Mouse (Mus musculus): ENCODE data around the gene 1110008P14Rik. TPM values are rescaled to one million over a fixed set of nuclear protein-coding genes. Genes with fewer than 3 reads are reported as not detected.
A peak's percentile ranks its signal among the peaks of the same experiment; 100 is the strongest.

The 1110008P14Rik gene
- 39.4 and 44.3 TPM in 2 replicates for polyA plus RNA-seq (2016; fragmentation: Nextera tagmentation; extraction: Ambion mirVana)

DNA sequence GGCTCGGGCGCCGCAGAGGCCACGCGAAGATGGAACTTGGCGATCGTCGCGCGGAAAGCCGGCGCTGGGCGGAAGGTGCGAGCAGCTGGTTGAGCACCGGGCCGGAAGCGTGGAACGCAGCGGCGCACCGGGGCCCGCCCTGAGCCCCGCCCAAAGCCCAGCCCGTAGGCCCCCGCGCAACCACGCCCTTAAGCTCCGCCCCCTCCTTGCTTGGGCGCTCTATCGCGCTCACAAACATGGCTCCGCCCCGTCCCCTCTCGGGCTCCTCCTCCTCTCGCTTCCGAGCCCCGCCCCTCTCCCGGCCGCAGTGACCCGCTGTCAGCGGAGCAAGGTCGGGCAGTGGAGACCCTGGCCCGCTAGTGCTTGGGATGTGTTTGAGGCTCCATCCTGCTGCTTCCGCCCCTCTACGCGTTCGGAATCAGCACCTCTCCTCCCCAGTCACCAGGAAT is at the start of gene 1110008P14Rik:
TSS of gene 1110008P14Rik (minus strand) at position 164 of the 449 bp plus-strand sequence.
- DNase-seq (ENCODE audit: low spot score), result peak; percentile 93

GRCm38 (mm10) chr2:32430701-32431676 is 49.3 kb upstream of the 1110008P14Rik start:
- 9% methylated on average over 18 of the region's 18 CpGs for WGBS
- Histone ChIP-seq H3K27ac (replicated peaks) (peak overlapping the region; percentile 87), H3K4me1 (peaks cover 43% of the 10 kb centered on the region), H3K4me3 (peak overlapping the region; percentile 58), H3K9me3 (replicated peaks) (no peaks in the 10 kb centered on the region), H3K27me3 (ENCODE audit: low read depth, poor library complexity, severe bottlenecking) (no peaks in the 10 kb centered on the region), H3K36me3 (no peaks in the 10 kb centered on the region)
- peak; percentile 91 for DNase-seq (ENCODE audit: low spot score)

More for the DNA sequence above, at the start of gene 1110008P14Rik:
- Histone ChIP-seq H3K36me3 (peaks cover 34% of the 10 kb centered on the region), H3K27me3 (ENCODE audit: low read depth, poor library complexity, severe bottlenecking) (peaks cover 56% of the 10 kb centered on the region), H3K9me3 (replicated peaks) (no peaks in the 10 kb centered on the region), H3K4me3 (peak within 1 kb of the TSS; percentile 71), H3K27ac (replicated peaks) (peak within 1 kb of the TSS; percentile 61), H3K4me1 (peaks cover 14% of the 10 kb centered on the region)
- WGBS, result under 1% methylated on average over 46 of the region's 47 CpGs

GRCm38 (mm10) chr2:32429215-32429891 is 47.6 kb upstream of the 1110008P14Rik start:
- H3K27me3 ChIP-seq (ENCODE audit: low read depth, poor library complexity, severe bottlenecking), result no peaks in the 10 kb centered on the region
- H3K4me3 ChIP-seq, result peak overlapping the region; percentile 58; the same call in 1 of the 2 replicates
- 82% methylated on average over 4 of the region's 4 CpGs for WGBS
- H3K4me1 ChIP-seq, result peaks cover 55% of the 10 kb centered on the region
- no peaks in the 10 kb centered on the region for H3K9me3 ChIP-seq (replicated peaks)
- H3K27ac ChIP-seq (replicated peaks), result peak overlapping the region; percentile 59; the same call in 1 of the 2 replicates
- no peak for DNase-seq (ENCODE audit: low spot score)
- H3K36me3 ChIP-seq, result no peaks in the 10 kb centered on the region

DNA sequence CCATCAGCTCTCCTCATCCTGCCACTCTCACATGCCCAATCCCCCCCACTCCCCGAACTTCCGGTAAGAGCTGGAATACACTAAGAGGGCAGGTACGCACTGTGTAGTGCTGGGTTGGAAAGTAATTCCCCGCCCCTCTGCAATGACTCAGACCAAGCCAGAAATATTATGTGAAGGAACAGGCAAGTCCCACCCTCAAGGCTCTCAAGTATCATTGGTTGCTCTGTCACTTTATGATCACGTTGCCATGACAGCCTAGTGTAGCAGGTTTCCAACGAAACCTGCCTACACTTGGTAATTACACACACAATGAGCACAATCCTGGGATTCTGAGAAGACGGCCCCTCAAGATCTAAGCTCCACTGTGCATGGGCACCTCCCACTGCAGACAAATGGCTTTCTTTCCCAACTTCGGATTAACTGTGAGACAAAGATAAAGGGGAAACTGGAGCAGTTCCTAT is 46.6 kb upstream of the 1110008P14Rik start:
- Histone ChIP-seq H3K4me1 (peaks cover 65% of the 10 kb centered on the region), H3K27me3 (ENCODE audit: low read depth, poor library complexity, severe bottlenecking) (no peaks in the 10 kb centered on the region), H3K36me3 (no peaks in the 10 kb centered on the region), H3K27ac (replicated peaks) (peak overlapping the region; percentile 59), H3K9me3 (replicated peaks) (no peaks in the 10 kb centered on the region), H3K4me3 (peak overlapping the region; percentile 58)
- 61% methylated on average over 8 of the region's 8 CpGs for WGBS
- DNase-seq (ENCODE audit: low spot score), result no peak

- no peak for DNase-seq (ENCODE audit: low spot score)
- Histone ChIP-seq H3K27ac (replicated peaks) (no peak overlapping the region), H3K4me1 (peaks cover 71% of the 10 kb centered on the region), H3K36me3 (no peaks in the 10 kb centered on the region), H3K27me3 (ENCODE audit: low read depth, poor library complexity, severe bottlenecking) (no peaks in the 10 kb centered on the region), H3K9me3 (replicated peaks) (no peaks in the 10 kb centered on the region), H3K4me3 (no peak overlapping the region)
- whole genome bisulfite sequencing, result 80% methylated on average over 5 of the region's 5 CpGs
These were observed 46.0 kb upstream of the 1110008P14Rik start for GRCm38 (mm10) chr2:32427720-32428119.

- no peaks in the 10 kb centered on the region for H3K9me3 ChIP-seq (replicated peaks)
- peaks cover 6% of the 10 kb centered on the region for H3K36me3 ChIP-seq
- H3K27ac ChIP-seq (replicated peaks), result no peak overlapping the region
- 93% methylated on average over 1 of the region's 1 CpGs for WGBS
- no peak for DNase-seq (ENCODE audit: low spot score)
- peaks cover 64% of the 10 kb centered on the region for H3K4me1 ChIP-seq
- H3K27me3 ChIP-seq (ENCODE audit: low read depth, poor library complexity, severe bottlenecking), result no peaks in the 10 kb centered on the region
- H3K4me3 ChIP-seq, result no peak overlapping the region
These were observed 44.4 kb upstream of the 1110008P14Rik start for GRCm38 (mm10) chr2:32426141-32426540.

DNA sequence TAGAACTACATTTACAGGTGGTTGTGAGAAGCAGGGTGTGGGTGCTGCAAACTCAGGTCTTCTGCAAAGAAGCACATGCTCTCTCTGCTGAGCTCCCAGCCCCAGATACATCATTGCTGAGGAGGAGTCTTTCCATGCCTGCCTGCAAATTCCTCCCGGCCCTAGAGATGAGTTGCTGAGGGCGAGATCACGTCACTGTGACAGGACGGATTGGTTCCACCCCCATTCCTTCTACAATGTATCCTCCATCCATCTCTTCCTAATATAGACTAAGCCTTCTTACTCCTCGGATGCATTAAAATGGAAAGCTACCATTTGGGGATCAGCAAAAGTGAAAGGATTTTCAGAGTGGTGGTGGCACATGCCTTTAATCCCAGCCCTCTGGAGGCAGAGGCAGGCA is 43.8 kb upstream of the 1110008P14Rik start:
- no peak overlapping the region for H3K4me3 ChIP-seq
- no peak overlapping the region for H3K27ac ChIP-seq (replicated peaks)
- 89% methylated on average over 5 of the region's 5 CpGs for WGBS
- no peak for DNase-seq (ENCODE audit: low spot score)
- H3K36me3 ChIP-seq, result peaks cover 12% of the 10 kb centered on the region
- H3K4me1 ChIP-seq, result peaks cover 60% of the 10 kb centered on the region
- H3K27me3 ChIP-seq (ENCODE audit: low read depth, poor library complexity, severe bottlenecking), result no peaks in the 10 kb centered on the region
- H3K9me3 ChIP-seq (replicated peaks), result no peaks in the 10 kb centered on the region

DNA sequence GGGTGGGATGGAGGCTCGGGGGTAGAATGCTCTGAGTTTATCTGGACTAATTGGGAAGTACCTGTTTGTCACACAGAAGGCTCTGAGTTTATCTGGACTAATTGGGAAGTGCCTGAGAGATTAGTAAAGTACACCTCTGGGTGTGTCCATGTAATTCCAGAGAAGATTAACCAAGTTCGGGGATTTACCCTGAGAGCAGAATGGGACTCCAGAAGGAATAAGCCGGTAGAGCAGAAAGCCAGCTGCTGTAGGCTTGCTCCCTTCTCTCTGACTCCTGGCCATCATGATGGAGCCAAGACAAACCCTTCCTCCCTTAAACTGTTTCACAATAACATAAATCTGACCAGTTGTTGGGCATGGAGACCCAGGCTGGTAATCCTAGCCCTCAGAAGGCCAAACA is 43.1 kb upstream of the 1110008P14Rik start:
- Histone ChIP-seq H3K4me1 (peaks cover 52% of the 10 kb centered on the region), H3K27me3 (ENCODE audit: low read depth, poor library complexity, severe bottlenecking) (no peaks in the 10 kb centered on the region), H3K4me3 (no peak overlapping the region), H3K36me3 (peaks cover 19% of the 10 kb centered on the region), H3K9me3 (replicated peaks) (no peaks in the 10 kb centered on the region), H3K27ac (replicated peaks) (peak overlapping the region; percentile 77)
- WGBS, result 41% methylated on average over 3 of the region's 3 CpGs
- no peak for DNase-seq (ENCODE audit: low spot score)

DNA sequence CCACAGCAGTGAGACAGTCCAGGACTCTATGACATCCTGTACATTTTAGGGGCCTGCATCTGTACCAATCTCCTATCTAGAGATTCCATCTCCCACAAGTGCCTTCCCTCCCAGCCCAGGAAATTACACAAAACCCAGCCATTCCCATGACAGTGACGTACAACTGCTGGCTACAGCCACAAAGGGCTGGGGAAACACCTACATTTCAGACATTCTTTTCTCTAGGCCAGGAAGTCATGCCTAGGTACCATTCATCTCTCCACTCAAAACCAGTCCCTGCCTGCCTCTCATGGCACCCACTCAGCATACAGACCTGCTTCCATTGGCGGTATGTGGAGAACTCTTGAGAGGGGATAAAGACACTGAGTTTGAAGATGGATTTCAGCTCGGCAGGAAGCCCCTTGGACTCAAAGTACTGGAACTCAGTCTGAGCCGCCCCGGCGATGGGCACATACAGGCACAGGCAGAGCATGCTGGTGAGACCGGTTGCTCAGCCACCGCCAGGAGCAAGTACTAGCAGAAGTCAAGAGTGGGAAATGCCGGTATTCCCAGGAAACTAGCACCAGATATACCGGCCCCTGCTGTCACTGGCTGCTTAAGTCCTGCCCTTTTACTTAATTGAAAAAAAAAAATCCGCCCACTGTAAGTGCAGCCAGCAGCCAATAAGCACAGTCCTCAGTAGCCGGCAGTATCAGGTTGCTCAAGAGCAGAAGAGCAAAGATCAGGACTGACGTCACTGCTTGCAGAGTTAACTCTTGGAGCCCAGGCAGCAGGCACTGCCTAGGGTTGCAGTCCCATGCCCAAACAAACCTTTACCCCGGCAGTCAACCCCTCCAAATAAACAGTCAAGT is 42.0 kb upstream of the 1110008P14Rik start:
- 1% methylated on average over 14 of the region's 14 CpGs for WGBS
- H3K27ac ChIP-seq (replicated peaks), result peak overlapping the region; percentile 77

GRCm38 (mm10) chr2:32421851-32422251 is 40.1 kb upstream of the 1110008P14Rik start:
- 97% methylated on average over 6 of the region's 6 CpGs for WGBS
- H3K4me3 ChIP-seq, result no peak overlapping the region

More for the DNA sequence above, 42.0 kb upstream of the 1110008P14Rik start:
- DNase-seq (ENCODE audit: low spot score), result peak; percentile 63
- H3K4me1 ChIP-seq, result peaks cover 41% of the 10 kb centered on the region
- no peaks in the 10 kb centered on the region for H3K9me3 ChIP-seq (replicated peaks)
- peaks cover 30% of the 10 kb centered on the region for H3K36me3 ChIP-seq
- peak overlapping the region; percentile 54 for H3K4me3 ChIP-seq
- no peaks in the 10 kb centered on the region for H3K27me3 ChIP-seq (ENCODE audit: low read depth, poor library complexity, severe bottlenecking)

GRCm38 (mm10) chr2:32420647-32421046 is 38.9 kb upstream of the 1110008P14Rik start:
- peaks cover 61% of the 10 kb centered on the region for H3K36me3 ChIP-seq
- H3K4me3 ChIP-seq, result no peak overlapping the region
- no peaks in the 10 kb centered on the region for H3K27me3 ChIP-seq (ENCODE audit: low read depth, poor library complexity, severe bottlenecking)
- peaks cover 31% of the 10 kb centered on the region for H3K4me1 ChIP-seq
- DNase-seq (ENCODE audit: low spot score), result no peak
- 0 out of 2 replicates have a peak overlapping the region, but pooled peaks have one; percentile 9 for H3K27ac ChIP-seq (replicated peaks)
- H3K9me3 ChIP-seq (replicated peaks), result no peaks in the 10 kb centered on the region
- WGBS, result 91% methylated on average over 6 of the region's 6 CpGs

More at GRCm38 (mm10) chr2:32421851-32422251, 40.1 kb upstream of the 1110008P14Rik start:
- Histone ChIP-seq H3K27me3 (ENCODE audit: low read depth, poor library complexity, severe bottlenecking) (no peaks in the 10 kb centered on the region), H3K27ac (replicated peaks) (no peak overlapping the region), H3K9me3 (replicated peaks) (no peaks in the 10 kb centered on the region), H3K4me1 (peaks cover 32% of the 10 kb centered on the region), H3K36me3 (peaks cover 49% of the 10 kb centered on the region)
- no peak for DNase-seq (ENCODE audit: low spot score)
